ENCODE assay signal across 22 mouse cellular contexts in genomic region chr3:129428750-129429149, GRCm38 (mm10).
A peak's percentile ranks its signal among the peaks of the same experiment; 100 is the strongest.
DNase-seq lines count a peak whose midpoint lies in the region; ATAC-seq and TF ChIP-seq lines count a peak whose summit lies in the region.
"Had no signal": no experiment of that assay in that cellular context is flagged by ENCODE, and none has a peak within 500 bp of the region (broad histone marks: within the 10 kb centered on the region; RNA-seq: fewer than 3 reads in every experiment).

No protein-coding gene starts in this region.

- no peak overlapping the region for H3K9ac ChIP-seq in forebrain, embryonic 14.5 days (ENCODE audit: low read length)
- no peak overlapping the region for H3K9ac ChIP-seq in liver, postnatal 0 days (replicated peaks)
- H3K9ac ChIP-seq in liver, embryonic 12.5 days: no peak overlapping the region
- H3K9ac ChIP-seq in hindbrain, embryonic 13.5 days: no peak overlapping the region
- H3K9ac ChIP-seq: embryonic facial prominence, embryonic 15.5 days; heart, embryonic 15.5 days had no signal

- H3K36me3 ChIP-seq in forebrain, embryonic 14.5 days (ENCODE audit: control insufficient read depth, insufficient read depth, low read length): no peaks in the 10 kb centered on the region
- no peaks in the 10 kb centered on the region for H3K36me3 ChIP-seq in forebrain, embryonic 10.5 days (replicated peaks)
- no peaks in the 10 kb centered on the region for H3K36me3 ChIP-seq in liver, postnatal 0 days (replicated peaks; ENCODE audit: insufficient read depth, low read length)
- H3K36me3 ChIP-seq in liver, embryonic 12.5 days: no peaks in the 10 kb centered on the region
- no peaks in the 10 kb centered on the region for H3K36me3 ChIP-seq in hindbrain, embryonic 13.5 days
- no peaks in the 10 kb centered on the region for H3K36me3 ChIP-seq in limb, embryonic 10.5 days
- H3K36me3 ChIP-seq: embryonic facial prominence, embryonic 15.5 days; G1E; heart, embryonic 15.5 days had no signal

- no peak for ATAC-seq in forebrain, embryonic 14.5 days
- peak; percentile 16 for ATAC-seq in liver, postnatal 0 days
- no peak for ATAC-seq in liver, embryonic 12.5 days
- no peak for ATAC-seq in hindbrain, embryonic 13.5 days (ENCODE audit: low FRiP score)
- no peak for ATAC-seq in activated CD4-positive, CD25-positive, alpha-beta regulatory T cell, adult 4 months
- ATAC-seq: CD4-positive, CD25-positive, alpha-beta regulatory T cell, adult 4 months; forebrain, embryonic 16.5 days had no signal

- no peaks in the 10 kb centered on the region; the same call in 1 of the 2 replicates for H3K4me1 ChIP-seq in forebrain, embryonic 14.5 days (ENCODE audit: control insufficient read depth, insufficient read depth, low read length)
- H3K4me1 ChIP-seq in forebrain, embryonic 10.5 days: 0 out of 2 replicates have a peak, but pooled peaks cover 5% of the 10 kb centered on the region
- no peaks in the 10 kb centered on the region for H3K4me1 ChIP-seq in liver, postnatal 0 days (ENCODE audit: insufficient read depth)
- H3K4me1 ChIP-seq in liver, embryonic 12.5 days: no peaks in the 10 kb centered on the region
- H3K4me1 ChIP-seq in hindbrain, embryonic 13.5 days (replicated peaks): peaks cover 6% of the 10 kb centered on the region; the same call in 1 of the 2 replicates
- no peaks in the 10 kb centered on the region for H3K4me1 ChIP-seq in limb, embryonic 10.5 days
- H3K4me1 ChIP-seq: embryonic facial prominence, embryonic 15.5 days had no signal

- H3K27me3 ChIP-seq in forebrain, embryonic 14.5 days (replicated peaks; ENCODE audit: control insufficient read depth, insufficient read depth, low read length): no peaks in the 10 kb centered on the region
- no peaks in the 10 kb centered on the region for H3K27me3 ChIP-seq in forebrain, embryonic 10.5 days (ENCODE audit: poor library complexity, severe bottlenecking)
- H3K27me3 ChIP-seq in liver, postnatal 0 days (ENCODE audit: insufficient read depth, low read length): no peaks in the 10 kb centered on the region
- no peaks in the 10 kb centered on the region for H3K27me3 ChIP-seq in liver, embryonic 12.5 days (replicated peaks)
- no peaks in the 10 kb centered on the region for H3K27me3 ChIP-seq in hindbrain, embryonic 13.5 days
- no peaks in the 10 kb centered on the region for H3K27me3 ChIP-seq in limb, embryonic 10.5 days (ENCODE audit: low read depth, poor library complexity, severe bottlenecking)
- H3K27me3 ChIP-seq: embryonic facial prominence, embryonic 15.5 days; heart, embryonic 15.5 days had no signal

- no peak for TF ChIP-seq CTCF in liver, postnatal 0 days (IDR thresholded peaks at IDR 0.05; ENCODE audit: low read depth)

- no peak overlapping the region for H3K4me2 ChIP-seq in forebrain, embryonic 14.5 days (ENCODE audit: low read length)
- H3K4me2 ChIP-seq in liver, postnatal 0 days (ENCODE audit: low read depth, low read length): no peak overlapping the region
- no peak overlapping the region for H3K4me2 ChIP-seq in liver, embryonic 12.5 days
- H3K4me2 ChIP-seq in hindbrain, embryonic 13.5 days: no peak overlapping the region
- H3K4me2 ChIP-seq: embryonic facial prominence, embryonic 15.5 days; heart, embryonic 11.5 days; heart, embryonic 15.5 days had no signal

- no peak overlapping the region for H3K27ac ChIP-seq in forebrain, embryonic 14.5 days (ENCODE audit: low read depth, low read length)
- no peak overlapping the region for H3K27ac ChIP-seq in forebrain, embryonic 10.5 days
- peak overlapping the region; percentile 78 for H3K27ac ChIP-seq in liver, postnatal 0 days (ENCODE audit: low read depth)
- no peak overlapping the region for H3K27ac ChIP-seq in liver, embryonic 12.5 days
- H3K27ac ChIP-seq in hindbrain, embryonic 13.5 days: peak overlapping the region; percentile 26; the same call in 1 of the 2 replicates
- H3K27ac ChIP-seq in limb, embryonic 10.5 days: no peak overlapping the region
- H3K27ac ChIP-seq: embryonic facial prominence, embryonic 15.5 days; heart, adult 2 months; heart, embryonic 15.5 days had no signal

- TF ChIP-seq EP300 in liver, postnatal 0 days (IDR thresholded peaks at IDR 0.05; ENCODE audit: low read depth): no peak

- WGBS in forebrain, embryonic 14.5 days: 76% methylated on average over 2 of the region's 2 CpGs
- 88% methylated on average over 2 of the region's 2 CpGs for WGBS in forebrain, embryonic 10.5 days
- WGBS in liver, postnatal 0 days (ENCODE audit: insufficient replicate concordance): 83% methylated on average over 2 of the region's 2 CpGs
- WGBS in liver, embryonic 12.5 days (ENCODE audit: insufficient replicate concordance): 66% methylated on average over 2 of the region's 2 CpGs
- WGBS in hindbrain, embryonic 13.5 days: 52% methylated on average over 2 of the region's 2 CpGs
- WGBS in limb, embryonic 10.5 days: 96% methylated on average over 2 of the region's 2 CpGs

- peak; percentile 7 for DNase-seq in forebrain, embryonic 14.5 days (ENCODE audit: low spot score)
- DNase-seq in forebrain, embryonic 10.5 days (ENCODE audit: extremely low spot score, low spot score): no peak
- DNase-seq in liver, postnatal 0 days: no peak
- peak; percentile 23 for DNase-seq in limb, embryonic 10.5 days (ENCODE audit: low spot score)
- no peak for DNase-seq in gastrocnemius, postnatal 36 days
- DNase-seq: B cell, adult 2 months; cerebellum, adult 11 months; cerebellum, adult 8-10 months; embryo, embryonic 11 days; gastrocnemius, postnatal 10 days; heart, postnatal 14 days had no signal

- no peak overlapping the region for H3K4me3 ChIP-seq in forebrain, embryonic 14.5 days (ENCODE audit: low read depth, low read length)
- H3K4me3 ChIP-seq in forebrain, embryonic 10.5 days: no peak overlapping the region
- H3K4me3 ChIP-seq in liver, postnatal 0 days (ENCODE audit: low read depth, low read length): no peak overlapping the region
- no peak overlapping the region for H3K4me3 ChIP-seq in liver, embryonic 12.5 days
- no peak overlapping the region for H3K4me3 ChIP-seq in hindbrain, embryonic 13.5 days
- H3K4me3 ChIP-seq in limb, embryonic 10.5 days: no peak overlapping the region
- H3K4me3 ChIP-seq: embryonic facial prominence, embryonic 15.5 days; erythroblast, embryonic 14.5 days; heart, adult 2 months; heart, embryonic 15.5 days had no signal

- intact Hi-C loops in gastrocnemius, postnatal 36 days (cut with DNase I): no loop called here

- no peaks in the 10 kb centered on the region for H3K9me3 ChIP-seq in forebrain, embryonic 14.5 days (replicated peaks; ENCODE audit: control insufficient read depth, low read length)
- no peaks in the 10 kb centered on the region for H3K9me3 ChIP-seq in forebrain, embryonic 10.5 days
- no peaks in the 10 kb centered on the region for H3K9me3 ChIP-seq in liver, postnatal 0 days (ENCODE audit: low read length)
- no peaks in the 10 kb centered on the region for H3K9me3 ChIP-seq in liver, embryonic 12.5 days (replicated peaks)
- H3K9me3 ChIP-seq in hindbrain, embryonic 13.5 days: no peaks in the 10 kb centered on the region
- no peaks in the 10 kb centered on the region for H3K9me3 ChIP-seq in limb, embryonic 10.5 days (replicated peaks)
- H3K9me3 ChIP-seq: embryonic facial prominence, embryonic 15.5 days; heart, embryonic 15.5 days had no signal

Comparison
In these comparisons a context has a peak if more than half of its experiments do, and no peak if none do; other contexts are left out.
1. DNase-seq: peak in forebrain, embryonic 14.5 days (single experiment) and limb, embryonic 10.5 days (single experiment); none in forebrain, embryonic 10.5 days (single experiment), liver, postnatal 0 days (single experiment) and gastrocnemius, postnatal 36 days (0 of 2).
2. H3K27ac ChIP-seq: peak in liver, postnatal 0 days (single experiment) and hindbrain, embryonic 13.5 days (single experiment); none in forebrain, embryonic 14.5 days (single experiment), forebrain, embryonic 10.5 days (single experiment), liver, embryonic 12.5 days (single experiment) and limb, embryonic 10.5 days (single experiment).